Mouse (Mus musculus) frontal cortex, postnatal 25 days (tissue): Measurements from ENCODE around the gene Gm21954.

Experiments used
- DNase-seq, 2 experiments: peaks; one replicate each; pipeline ENCODE4 v3.0.0; 2022; ENCODE audit warnings: low spot score in 2 of 2

The Gm21954 gene

GRCm38 (mm10) chr3:55462904-55463668 lies 8.9 kb downstream of the Gm21954 start:
- no peak for DNase-seq

DNA sequence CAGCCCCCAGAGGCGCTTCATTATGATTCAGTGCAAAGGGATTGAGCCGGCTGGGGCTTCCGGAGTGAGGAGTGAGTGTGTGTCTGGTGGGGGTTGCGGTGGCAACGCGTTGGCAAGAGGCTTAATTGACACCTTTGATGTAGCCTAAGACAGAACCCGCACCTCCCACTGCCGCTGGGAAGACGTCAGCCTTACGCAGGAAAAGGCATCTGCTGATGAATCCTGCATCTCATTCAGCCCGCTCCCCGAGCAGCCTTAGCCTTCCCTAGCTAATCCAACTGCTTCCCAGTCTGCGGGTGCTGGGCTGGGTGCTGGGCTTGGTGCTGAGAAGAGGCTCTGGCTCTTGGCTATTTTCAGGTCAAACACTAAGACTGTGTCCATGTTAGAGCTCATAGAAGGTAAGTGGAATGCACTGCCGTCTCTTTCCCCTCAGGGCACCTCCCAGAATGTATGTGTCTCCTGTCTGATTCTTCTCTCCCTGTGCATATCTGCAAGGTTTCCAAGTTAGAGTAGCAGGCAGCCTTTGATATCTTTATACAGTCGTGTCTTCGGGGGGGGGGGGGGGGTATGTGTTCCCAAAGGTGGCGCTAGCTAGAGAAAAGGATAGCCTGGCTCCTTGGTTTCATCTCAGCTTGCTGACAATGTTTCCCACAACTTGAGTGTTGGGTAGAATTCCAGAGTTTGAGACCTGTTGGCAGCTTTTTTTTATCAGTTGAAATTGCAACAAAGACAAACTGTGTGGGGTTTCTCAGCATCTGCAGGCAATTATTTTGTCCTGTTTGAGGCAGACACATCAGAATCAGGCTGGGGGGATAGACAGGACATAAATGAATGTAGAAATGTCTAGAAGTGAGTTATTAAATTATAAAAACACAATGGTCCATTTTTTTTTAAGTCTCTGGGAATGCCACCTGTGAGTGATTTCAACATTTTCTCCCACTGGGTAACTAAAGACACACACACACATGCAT lies 10.0 kb downstream of the Gm21954 start:
- DNase-seq: peak; percentile 72 to 85

GRCm38 (mm10) chr3:55461092-55461491 lies 10.9 kb downstream of the Gm21954 start:
- no peak for DNase-seq

GRCm38 (mm10) chr3:55452464-55452863 lies 19.5 kb downstream of the Gm21954 start:
- DNase-seq: no peak

DNA sequence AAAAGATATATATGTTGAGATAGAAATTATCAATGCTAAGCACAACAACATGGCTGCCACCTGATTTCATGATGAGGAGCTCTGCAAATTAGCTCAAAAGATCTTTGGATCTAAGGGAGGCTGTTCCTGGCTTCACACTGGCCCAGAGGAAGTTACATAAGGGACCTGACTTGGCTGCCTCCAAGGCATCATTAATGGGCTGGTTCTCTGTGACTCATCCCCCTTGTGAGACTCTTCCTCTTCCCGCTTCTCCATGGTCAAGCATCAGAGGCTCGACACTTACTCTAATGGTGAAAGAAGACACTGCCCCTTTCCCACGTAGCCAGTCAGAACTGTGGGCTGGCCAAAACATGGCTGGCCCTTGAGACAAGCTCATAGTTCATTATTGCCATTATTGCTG lies 20.1 kb downstream of the Gm21954 start:
- no peak for DNase-seq

- DNase-seq: no peak
Measured at GRCm38 (mm10) chr3:55451035-55451434, 21.0 kb downstream of the Gm21954 start.

GRCm38 (mm10) chr3:55449148-55449547 lies 22.9 kb downstream of the Gm21954 start:
- DNase-seq: no peak

GRCm38 (mm10) chr3:55447486-55448460 lies 24.2 kb downstream of the Gm21954 start:
- DNase-seq: peak in 1 of 2 experiments; percentile 59

- no peak for DNase-seq
Measured at GRCm38 (mm10) chr3:55446681-55447080, 25.3 kb downstream of the Gm21954 start.

DNA sequence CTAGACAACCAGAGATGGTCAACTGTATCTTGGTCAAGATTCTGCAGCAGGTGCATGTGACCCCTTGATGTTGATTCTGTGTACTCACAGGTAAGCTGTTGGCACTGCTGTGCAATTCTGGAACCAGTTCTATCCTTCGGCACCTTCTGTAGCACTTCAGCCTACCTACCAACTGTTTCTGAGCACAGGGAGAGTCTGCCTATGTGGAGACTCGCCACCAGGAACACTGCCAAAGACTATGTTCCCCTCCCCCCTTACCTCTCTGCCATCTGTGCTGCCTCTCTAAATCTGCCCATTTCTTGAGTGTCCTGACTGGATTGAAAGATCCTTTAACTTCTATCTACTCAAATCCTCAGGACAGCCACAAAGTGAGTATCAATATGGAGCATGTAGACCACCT lies 28.3 kb downstream of the Gm21954 start:
- no peak for DNase-seq

- no peak for DNase-seq
Measured at GRCm38 (mm10) chr3:55443271-55443670, 28.7 kb downstream of the Gm21954 start.

- DNase-seq: no peak
Measured at GRCm38 (mm10) chr3:55442012-55442645, 29.9 kb downstream of the Gm21954 start.

GRCm38 (mm10) chr3:55440342-55440741 lies 31.7 kb downstream of the Gm21954 start:
- DNase-seq: no peak

DNA sequence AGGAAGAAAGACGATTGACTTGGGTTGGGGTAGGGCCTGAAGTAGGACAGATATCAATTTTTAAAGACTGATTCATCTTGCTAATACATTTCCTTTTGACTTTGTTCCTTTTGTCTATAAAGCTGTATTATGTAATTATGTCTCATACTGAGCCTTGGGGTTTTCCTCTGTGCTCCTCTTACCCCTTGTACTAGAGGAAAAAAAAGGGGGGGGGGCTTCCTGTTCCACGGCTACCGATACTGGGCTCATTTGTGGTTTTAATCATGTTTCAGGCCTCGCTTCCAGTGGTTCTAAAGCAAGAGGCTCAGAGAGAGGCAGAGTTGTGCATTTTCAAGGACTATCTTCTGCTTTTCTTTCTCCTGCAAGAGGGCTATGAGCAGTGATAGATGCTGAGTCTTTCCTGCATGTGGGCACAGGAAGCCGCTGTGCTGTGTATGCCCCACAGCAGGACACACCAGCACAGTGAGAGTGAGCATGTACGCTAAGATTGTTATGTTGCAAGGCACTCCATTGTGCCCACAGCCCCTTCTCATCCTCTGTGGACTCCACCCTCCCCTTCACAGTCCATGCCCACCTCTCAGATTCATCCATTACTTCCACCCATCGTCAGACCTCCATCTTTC lies 33.1 kb downstream of the Gm21954 start:
- no peak for DNase-seq

DNA sequence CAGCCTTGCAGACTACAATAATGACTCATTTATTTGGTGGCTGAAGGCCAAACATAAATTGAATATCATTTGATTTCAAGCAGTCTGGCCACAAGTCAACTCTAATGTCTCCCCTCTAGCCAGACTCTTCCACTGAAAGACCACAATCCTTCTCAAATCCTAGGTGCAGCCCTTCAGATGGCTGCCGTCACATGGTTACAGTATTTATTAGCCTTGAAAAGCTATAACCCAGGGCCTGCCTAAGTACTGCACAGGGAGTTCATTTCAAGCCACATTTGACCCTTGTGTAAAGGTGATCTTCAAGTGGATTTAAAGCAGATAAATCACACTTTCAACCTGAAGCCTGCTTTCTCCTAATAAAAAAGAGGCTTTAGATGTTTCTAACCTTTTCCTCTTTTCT lies 37.7 kb downstream of the Gm21954 start:
- DNase-seq: no peak

- no peak for DNase-seq
Measured at GRCm38 (mm10) chr3:55431223-55431622, 40.8 kb downstream of the Gm21954 start.

DNA sequence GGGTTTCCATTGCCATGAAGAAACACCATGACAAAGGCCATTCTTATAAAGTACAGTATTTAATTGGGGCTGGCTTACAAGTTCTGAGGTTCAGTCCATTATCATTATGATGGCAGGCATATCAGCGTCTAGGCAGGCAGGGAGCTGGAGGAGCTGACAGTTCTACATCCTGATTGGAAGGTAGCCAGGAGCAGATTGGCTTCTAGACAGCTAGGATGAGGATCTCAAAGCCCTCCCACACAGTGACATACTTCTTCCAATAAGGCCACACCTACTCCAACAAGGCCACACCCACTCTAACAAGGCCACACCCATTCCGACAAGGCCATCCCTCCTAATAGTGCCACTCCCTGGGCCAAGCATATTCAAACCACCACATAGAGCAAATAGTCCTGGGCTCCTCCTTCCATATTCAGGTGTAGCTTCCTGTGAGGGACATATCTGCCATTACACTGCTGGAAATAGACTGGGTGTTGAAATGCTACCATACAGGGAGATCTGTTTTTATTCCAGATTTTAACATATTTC lies 41.9 kb downstream of the Gm21954 start:
- no peak for DNase-seq

DNA sequence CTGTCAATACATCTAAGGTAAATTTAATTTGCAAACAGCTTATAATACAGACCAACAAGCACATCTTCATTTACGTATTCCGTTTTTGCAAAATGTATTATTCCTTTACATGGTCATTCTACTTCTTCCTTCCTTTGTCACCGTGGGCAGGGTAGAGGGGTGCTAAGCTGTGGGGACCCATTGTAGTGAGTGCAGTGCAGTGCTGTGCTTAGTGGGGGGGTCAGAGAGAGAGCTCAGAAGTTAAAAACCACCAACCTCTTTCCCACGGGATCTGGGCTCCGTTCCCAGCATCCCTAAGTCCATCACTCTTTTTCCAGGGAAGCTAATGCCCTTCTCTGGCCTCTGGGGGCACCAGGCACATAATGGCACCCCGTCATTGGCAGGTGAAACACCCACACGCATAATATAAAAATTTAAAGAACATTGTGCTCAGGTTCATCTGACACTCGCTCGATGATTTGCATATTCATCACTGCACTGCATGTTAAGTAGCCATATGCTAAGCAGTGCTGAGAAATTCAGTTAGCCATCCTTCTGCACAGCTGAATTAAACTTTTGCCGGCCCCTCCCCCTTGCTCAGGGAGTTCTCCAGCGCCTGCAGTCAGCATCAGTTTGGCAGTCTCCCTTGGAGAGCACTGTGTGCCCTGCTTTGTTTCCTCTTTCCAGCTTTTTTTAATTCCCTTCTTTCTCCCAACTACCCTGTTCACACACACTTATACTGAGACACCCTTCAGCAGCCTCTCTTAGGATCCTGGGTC lies 48.2 kb downstream of the Gm21954 start:
- peak in 1 of 2 experiments; percentile 59 for DNase-seq

DNA sequence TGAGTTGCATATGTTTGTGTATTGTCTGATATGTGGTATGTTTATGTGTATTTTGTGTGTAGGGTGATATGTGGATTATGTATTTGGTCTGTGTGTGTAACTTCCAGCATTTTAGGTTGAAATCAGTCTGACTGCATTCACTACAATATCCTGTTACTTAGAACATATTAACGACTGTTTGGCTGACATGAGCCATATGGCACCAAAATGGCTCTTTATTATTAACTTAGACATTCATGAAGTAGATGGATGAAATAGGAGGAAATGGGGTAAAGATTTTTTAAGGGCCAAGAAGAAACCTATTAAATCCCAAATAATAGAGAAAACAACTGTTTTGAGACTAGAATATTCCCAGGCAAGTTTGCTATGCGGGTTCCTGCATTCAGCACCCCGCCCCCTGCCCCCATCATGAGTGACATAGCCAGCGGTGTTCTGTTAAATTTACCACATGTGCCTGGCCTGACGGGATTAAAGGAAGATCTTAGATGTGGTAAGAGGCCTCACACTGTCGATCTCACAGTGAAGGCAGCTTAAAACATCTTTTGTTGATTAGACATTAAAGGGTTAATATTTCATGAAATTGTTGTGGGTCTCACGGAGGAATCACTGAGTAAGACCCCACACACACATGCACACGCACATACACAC lies 51.5 kb downstream of the Gm21954 start:
- DNase-seq: no peak
